Mouse (Mus musculus): ENCODE measurements around the gene Laptm4a. TPM values are rescaled to one million over a fixed set of nuclear protein-coding genes. Genes with fewer than 3 reads are reported as not detected.
"Not testable (repeated sequence)": the region's sequence is repeated elsewhere in the genome, so short reads cannot be mapped to it uniquely, and the experiment has no call there.

Gene Laptm4a
- total RNA-seq, 2 experiments from 2014 or later: 425 to 463 TPM

DNA sequence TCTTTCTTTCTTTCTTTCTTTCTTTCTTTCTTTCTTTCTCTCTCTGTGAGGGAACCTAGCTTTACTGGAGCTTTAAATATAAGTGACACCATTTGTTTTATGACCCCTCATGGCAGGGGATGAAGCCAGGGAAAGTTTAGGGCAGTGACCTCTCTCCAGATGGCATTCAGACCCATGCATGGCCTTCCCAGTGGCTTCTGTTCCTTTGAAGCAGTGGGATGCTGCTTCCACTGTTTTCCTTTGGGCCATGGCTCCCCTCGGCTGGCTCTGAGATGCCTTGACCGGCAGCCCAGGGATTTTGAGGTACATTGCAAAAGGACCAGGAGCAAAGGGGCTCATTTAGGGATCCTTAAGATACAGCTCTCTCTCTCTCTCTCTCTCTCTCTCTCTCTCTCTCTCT is 19.5 kb upstream of the Laptm4a start:
- DNase-seq (ENCODE audit: low spot score in 2 of 2): no peak

- no peak for DNase-seq (ENCODE audit: low spot score in 2 of 2)
These were observed 19.0 kb upstream of the Laptm4a start for GRCm38 (mm10) chr12:8902479-8902878.

GRCm38 (mm10) chr12:8912860-8913685 is 8.4 kb upstream of the Laptm4a start:
- peak; percentile 56 to 82 for DNase-seq (ENCODE audit: low spot score in 2 of 2)

DNA sequence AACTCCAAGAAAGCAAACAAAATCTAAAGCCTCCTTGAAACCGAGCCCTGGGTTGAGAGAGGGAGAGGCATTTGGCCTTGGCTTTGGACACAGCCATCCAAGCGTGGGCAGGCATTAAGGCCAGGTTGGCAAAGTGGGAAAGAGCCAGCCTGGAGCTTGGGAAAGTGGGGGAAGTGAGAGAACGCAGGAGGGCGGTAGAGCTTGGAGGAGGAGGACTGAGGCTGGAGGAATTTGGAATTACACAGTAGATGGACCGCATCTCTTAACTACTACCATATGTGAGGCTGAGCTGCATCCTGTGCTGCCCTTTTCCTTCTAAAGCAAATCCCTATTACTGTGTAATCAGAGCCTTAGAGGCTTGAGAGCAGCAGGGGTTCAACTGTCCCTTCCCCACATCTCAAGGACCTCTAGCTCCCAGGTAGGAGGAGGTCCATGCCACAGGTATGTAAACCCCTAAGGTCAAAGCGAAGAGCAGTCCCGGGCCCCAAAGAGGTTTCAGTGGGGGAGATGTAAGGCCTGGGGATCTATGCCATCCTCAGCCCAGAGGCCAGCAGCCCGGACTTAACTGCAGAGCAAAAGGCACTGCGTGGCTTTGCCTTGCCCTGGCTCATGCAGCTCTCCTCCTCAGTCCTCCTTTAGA is 7.6 kb upstream of the Laptm4a start:
- DNase-seq (ENCODE audit: low spot score in 2 of 2): peak in 1 of 2 experiments; percentile 48

DNA sequence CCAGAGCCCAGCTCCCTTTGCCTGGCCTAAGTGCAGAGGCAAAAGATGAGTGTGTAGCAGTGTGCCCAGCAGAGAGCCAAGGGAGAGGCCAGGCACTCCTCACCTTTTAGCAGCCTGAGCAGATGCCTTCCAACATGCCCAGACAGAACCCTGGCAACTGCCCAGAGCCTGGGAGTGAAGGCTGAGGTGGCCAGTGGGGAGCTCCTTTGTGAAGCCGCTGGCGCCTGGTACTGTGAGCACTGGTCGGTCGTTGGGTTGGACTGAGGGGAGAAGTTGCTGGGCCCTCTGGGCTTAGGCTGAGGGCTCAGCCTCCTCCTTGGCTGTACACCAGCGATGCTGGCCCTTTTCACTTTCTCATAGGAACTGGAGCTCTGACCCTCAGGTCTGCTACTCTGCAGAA is 5.1 kb upstream of the Laptm4a start:
- DNase-seq (ENCODE audit: low spot score in 2 of 2): peak; percentile 42 to 53

GRCm38 (mm10) chr12:8919231-8919630 is 2.2 kb upstream of the Laptm4a start:
- DNase-seq (ENCODE audit: low spot score in 2 of 2): no peak

DNA sequence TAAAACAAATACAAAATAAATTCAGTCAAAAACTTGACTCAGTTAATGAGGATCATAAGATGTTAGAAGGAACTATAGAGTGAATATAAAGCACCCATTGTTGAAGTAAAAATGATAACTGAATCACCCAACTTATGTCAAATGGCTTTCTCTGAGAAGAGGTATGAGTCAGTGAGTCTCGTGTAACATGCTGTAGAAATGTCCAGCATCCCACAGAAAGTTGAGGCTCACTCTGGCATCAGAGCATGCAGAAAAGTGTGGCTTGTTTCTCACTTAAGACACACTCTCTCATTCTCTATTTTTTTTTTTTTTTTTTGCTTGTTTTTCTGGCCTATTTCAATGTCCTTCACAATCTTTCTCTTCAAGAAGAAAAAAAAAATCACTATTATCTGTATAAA is 469 bp upstream of the Laptm4a start:
- DNase-seq (ENCODE audit: low spot score in 2 of 2): no peak

GRCm38 (mm10) chr12:8922369-8923124 is 1.1 kb downstream of the Laptm4a start:
- no peak for DNase-seq (ENCODE audit: low spot score in 2 of 2)

DNA sequence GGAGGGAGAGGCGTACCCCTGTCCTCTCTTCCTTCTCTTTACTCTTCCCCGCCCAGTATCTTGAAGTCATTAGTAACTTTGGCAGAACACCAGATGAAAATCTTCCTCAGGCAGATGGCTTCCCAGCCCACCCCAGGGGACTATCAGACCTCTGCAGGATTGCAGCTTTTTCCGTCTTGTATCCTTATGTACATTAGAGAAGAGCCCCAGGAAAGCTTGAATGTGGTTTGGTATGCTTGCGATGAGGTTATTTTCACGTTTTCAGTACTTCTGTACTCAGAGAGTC is 1.6 kb downstream of the Laptm4a start:
- peak in 1 of 2 experiments; percentile 64 for DNase-seq (ENCODE audit: low spot score in 2 of 2)

GRCm38 (mm10) chr12:8923603-8924002 is 2.1 kb downstream of the Laptm4a start:
- no peak for DNase-seq (ENCODE audit: low spot score in 2 of 2)

- DNase-seq (ENCODE audit: low spot score in 2 of 2): no peak
These were observed 6.2 kb downstream of the Laptm4a start for GRCm38 (mm10) chr12:8927652-8928051.

GRCm38 (mm10) chr12:8928766-8929165 is 7.3 kb downstream of the Laptm4a start:
- no peak for DNase-seq (ENCODE audit: low spot score in 2 of 2)

DNA sequence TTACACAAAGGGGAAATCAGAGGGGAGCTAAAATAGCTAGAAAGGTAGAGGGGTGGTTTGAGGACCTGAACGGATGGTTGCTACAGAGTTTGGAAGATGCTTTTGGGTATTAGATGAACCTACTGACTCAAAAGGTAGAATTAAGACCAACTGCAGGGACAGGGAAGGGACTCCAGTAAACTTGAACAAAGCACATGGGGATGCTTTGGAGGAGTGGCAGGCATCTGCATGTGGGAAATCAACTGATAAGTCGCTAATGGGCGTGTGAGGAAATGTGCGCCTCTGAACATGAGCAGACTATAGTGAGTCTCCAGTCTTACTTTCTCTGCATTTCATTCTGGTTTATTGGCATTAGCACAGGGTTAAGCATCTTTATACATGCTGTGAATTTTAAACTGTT is 9.6 kb downstream of the Laptm4a start:
- no peak for DNase-seq (ENCODE audit: low spot score in 2 of 2)

- DNase-seq (ENCODE audit: low spot score in 2 of 2): no peak
These were observed 13.9 kb downstream of the Laptm4a start for GRCm38 (mm10) chr12:8935349-8935748.

DNA sequence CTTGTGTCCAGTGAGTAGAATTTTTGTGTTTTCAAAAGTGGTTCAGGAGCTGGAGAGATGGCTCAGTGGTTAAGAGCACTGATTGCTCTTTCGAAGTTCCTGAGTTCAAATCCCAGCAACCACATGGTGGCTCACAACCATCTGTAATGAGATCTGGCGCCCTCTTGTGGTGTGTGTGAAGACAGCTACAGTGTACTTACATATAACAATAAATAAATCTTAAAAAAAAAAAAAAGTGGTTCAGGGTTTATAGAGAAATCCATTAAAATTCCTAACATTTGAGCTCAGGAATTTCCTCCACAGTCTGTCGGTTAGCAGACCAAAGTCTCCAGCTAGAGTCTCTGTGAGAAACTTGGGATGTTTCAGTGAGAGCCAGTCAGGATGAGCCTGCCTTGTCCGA is 14.7 kb downstream of the Laptm4a start:
- DNase-seq (ENCODE audit: low spot score in 2 of 2): not testable (repeated sequence)

DNA sequence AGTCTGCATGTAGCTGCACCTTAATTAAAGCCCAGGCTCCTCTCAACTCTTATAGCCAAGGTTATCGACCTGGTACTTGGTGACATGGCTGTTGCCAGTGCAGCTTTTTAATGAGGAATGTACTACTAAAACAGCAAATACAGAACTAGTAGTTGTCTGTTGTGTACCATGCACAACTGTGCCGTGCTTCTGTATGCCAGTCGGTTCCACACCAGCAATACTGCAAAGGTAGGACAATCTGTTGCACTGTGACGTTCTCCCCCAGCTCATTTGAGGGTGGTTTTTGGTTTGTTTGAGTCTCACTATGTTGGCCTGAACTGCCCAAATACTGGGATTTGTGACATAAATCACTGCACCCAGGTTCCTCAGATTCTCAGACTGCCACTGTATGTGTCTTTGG is 18.0 kb downstream of the Laptm4a start:
- no peak for DNase-seq (ENCODE audit: low spot score in 2 of 2)

- no peak for DNase-seq (ENCODE audit: low spot score in 2 of 2)
These were observed 18.8 kb downstream of the Laptm4a start for GRCm38 (mm10) chr12:8940011-8941005.

- DNase-seq (ENCODE audit: low spot score in 2 of 2): no peak
These were observed 19.7 kb downstream of the Laptm4a start for GRCm38 (mm10) chr12:8941131-8941615.

DNA sequence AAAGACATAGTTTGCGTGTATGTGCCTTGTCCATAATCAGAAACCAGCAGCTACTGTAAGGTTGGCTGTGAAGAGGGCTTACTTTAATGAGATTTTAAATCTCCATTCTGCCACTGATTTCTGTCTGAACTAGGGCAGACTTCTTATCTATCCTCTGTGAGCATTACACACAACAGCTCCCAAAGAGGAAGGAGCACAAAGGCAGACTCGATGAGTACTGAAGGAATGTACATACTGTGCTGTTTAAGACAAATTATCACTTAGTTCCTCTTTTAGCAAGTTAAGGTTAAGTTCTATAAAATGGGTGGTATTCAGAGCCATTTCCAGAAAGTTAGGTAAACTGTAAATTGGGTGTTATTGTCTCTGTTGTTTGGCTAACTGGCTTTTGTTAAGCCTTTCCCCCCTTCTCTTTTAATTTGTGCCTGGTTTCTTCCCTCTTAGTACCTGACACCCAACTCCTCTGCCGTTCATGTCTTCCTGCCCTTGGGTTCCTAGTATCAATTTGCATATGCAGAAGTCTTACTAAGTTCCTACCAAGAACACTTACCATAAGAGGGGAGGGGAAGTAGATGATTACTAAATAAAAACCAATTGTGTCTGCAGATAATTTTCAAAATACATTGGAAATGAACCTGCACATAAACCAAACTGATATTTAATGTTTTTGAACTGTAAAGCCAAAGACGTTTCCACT is 20.4 kb downstream of the Laptm4a start:
- DNase-seq (ENCODE audit: low spot score in 2 of 2): no peak

DNA sequence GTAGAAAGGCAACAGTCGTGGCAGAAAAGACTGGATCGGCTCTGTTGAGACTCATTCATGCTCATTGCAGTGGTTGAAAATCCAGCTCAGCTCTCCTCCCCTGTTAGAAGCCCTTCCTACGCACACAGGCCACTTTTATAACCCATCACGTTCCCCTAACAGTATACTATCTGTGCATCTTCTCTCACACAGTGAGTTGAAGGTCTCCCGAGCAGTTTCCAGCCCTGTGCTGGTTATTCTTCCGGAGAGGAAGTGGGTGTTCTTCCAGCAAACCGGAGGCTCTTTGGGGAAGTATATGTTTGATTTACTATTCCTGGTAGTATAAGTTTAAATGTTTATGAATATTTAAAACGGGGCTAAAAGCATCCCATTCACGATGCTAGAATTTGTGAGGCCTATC is 25.7 kb downstream of the Laptm4a start:
- DNase-seq (ENCODE audit: low spot score in 2 of 2): no peak

Data from gastrocnemius, postnatal 4 days (tissue).